Mouse (Mus musculus) urinary bladder, postnatal 14 days (tissue): ENCODE measurements around the gene Brd2.

Experiments
- DNase-seq: peaks from one replicate; pipeline ENCODE4 v3.0.0; 2021; ENCODE audit warnings: low spot score

Brd2 gene

DNA sequence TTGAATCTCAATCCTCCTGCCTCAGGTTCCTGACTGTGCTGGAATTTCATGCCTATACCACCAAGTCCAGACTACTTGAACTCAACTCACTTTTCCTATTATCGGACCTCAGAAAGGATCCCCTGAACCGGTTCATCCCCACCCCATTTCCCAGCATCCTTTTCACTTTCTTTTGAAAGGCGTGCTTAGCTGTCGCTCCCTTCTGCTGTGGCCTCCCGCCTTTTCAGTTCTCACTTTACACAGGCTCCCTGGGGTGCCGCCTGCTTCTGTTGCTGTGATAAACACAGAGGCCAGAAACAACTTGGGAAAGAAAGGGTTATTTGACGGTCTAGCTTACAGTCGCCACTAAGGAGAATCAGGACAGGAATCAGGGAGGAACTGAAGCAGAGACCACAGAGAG is 39.3 kb downstream of the Brd2 start:
- DNase-seq: no peak

DNA sequence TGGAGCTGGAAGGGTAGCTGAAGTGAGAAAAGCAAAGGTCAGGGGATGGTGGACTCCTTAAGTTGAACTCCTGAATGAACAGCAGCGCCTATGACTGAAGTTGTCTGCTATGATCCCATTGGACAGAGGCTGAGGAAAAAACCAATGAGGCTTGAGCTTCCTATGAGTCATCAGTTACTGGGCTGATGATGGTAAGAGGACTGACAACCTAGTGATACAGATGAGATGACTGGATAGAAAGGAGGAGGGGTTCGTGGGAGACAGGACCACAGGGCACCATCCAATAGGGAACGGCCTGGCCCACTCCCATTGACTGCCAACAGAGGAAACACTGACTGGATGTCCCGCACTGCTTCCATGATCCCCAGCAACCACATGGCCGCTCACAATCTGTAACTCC is 42.8 kb downstream of the Brd2 start:
- DNase-seq: peak; percentile 19

DNA sequence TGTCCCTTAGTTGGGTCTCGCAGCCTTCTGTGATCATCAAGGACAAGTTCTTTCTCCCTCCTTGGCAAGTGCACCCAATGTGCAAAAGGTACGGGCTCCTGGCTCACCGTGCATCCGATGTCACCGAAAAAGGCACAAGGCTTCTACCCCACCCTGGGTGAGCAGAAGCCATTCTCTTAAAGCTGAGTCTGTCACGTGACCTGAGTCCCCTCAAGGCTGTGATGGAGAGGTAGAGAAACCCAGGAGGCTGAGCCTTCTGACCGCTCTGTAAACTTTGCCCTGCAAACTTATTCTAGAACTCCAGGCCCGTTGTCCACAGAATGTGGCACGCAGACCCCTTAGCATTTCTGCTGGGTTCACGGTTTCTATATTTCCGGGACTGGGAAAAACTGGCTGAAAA is 43.4 kb downstream of the Brd2 start:
- no peak for DNase-seq

DNA sequence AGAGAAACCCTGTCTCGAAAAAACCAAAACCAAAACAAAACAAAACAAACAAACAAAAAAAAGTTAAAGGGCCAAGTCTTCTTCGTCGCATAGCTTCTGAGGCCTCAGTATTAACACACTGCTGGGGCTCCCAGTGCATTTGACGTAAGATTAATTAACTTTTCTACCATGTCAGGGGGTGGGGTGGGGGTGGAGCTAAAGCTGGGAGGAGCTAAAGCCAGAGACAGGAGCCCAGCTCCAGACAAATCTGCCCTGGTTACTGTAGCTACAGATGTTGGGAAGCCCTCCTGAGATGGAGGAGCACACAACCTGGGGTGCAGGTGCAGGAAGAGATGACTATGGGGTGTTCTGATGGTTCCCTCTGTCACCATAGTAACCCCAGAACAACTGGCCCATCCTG is 44.3 kb downstream of the Brd2 start:
- DNase-seq: no peak

DNA sequence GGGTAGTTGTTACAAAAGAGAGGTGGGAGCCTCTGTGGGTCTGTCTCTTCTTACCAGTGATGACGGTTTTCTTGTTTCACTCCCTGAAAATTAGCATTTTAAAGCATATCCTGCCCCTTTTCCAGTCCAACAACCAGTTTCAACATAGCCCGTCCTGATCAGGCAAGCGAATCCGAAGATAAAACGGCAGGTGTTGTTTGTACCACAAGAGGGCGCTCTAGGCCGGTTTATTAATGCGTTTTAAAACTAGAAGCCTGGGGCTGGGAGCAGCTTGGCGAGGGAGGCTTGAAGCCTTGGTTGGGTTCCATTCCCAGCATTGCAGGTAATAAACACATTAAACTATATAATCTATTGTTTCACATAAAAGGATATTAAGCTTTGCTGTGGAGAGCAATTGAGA is 44.9 kb downstream of the Brd2 start:
- peak; percentile 72 for DNase-seq

DNA sequence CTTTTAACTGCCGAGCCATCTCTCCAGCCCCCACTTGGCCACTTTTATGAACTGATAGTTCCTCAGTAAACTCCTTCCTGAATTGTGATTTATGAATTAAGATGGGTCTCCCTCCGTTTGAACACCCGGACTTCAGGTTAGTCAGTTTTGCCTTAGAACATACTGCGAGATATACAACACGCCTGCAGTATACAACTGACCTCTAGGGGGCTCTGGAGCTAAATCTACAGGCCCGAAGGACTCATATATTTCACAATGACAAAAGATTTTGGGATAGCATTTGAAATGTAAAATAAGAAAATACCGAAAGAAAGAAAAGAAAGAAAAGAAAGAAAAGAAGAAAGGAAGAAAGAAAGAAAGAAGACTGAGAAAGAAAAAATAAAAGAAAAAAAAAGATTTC is 47.2 kb downstream of the Brd2 start:
- DNase-seq: peak; percentile 78

DNA sequence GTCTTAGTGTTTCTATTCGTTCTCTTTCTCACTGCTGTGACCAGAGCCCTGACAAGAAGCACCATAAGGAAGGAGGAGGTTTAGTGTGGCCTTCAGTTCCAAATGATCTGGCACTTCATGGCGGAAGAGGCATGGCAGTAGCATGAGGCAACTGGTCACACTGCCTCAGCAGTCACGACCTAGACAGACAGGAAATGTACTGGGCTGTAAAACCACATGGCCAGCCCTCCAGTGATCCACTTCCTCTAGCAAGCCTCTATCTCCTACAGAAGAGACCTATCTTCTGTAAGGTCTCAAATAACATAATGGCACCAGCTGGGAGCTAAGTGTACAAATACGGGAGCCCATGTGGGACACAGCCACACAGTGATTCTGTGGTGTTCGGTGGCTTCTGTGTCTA is 50.3 kb downstream of the Brd2 start:
- DNase-seq: no peak

DNA sequence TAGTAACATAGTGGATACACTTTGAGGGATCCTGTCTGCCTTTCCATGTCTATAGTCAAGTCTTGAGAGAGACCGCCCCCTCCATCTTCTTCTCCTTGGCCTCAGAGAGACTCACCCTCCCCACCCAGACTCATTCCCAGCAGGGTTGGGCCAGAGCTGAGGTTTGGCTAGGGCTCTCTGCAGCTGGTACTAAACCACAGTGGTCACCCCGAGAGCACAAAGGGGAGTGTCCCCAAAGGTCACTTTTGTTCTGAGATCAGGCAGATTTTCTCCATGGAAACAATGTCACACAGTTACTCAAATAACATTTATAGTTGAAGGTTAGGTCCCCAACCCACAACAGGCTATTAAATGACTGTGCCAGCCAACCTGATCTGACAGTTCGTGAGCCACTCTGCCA is 53.6 kb downstream of the Brd2 start:
- DNase-seq: no peak
